Mouse (Mus musculus): ENCODE results near the gene Epb41l1. TPM values are rescaled to one million over a fixed set of nuclear protein-coding genes. Genes with fewer than 3 reads are reported as not detected.

Epb41l1 gene
- polyA plus RNA-seq, 1 experiment = 4.9 TPM

- WGBS = 29% methylated on average over 3 of the region's 3 CpGs
- no peaks in the 10 kb centered on the region for H3K36me3 ChIP-seq (ENCODE audit: control insufficient read depth, insufficient read depth, low read length)
- no peak overlapping the region for H3K4me3 ChIP-seq (ENCODE audit: control insufficient read depth, insufficient read depth, low read length)
- no peaks in the 10 kb centered on the region for H3K27me3 ChIP-seq (ENCODE audit: control insufficient read depth, insufficient read depth, low read length)
- H3K27ac ChIP-seq (ENCODE audit: control insufficient read depth, insufficient read depth, low read length) = no peak overlapping the region
- no peak for DNase-seq
- TF ChIP-seq POLR2A (IDR thresholded peaks at IDR 0.05; ENCODE audit: control insufficient read depth, extremely low read depth, insufficient read depth, low read length, poor library complexity) = no peak
- TF ChIP-seq CTCF (IDR thresholded peaks at IDR 0.05; ENCODE audit: borderline replicate concordance, control insufficient read depth, extremely low read depth, insufficient read depth, low read length, poor library complexity) = no peak
- H3K4me1 ChIP-seq (replicated peaks; ENCODE audit: control insufficient read depth, insufficient read depth, low read length) = no peaks in the 10 kb centered on the region
Measured at GRCm38 (mm10) chr2:156524078-156524477, 103.4 kb downstream of the Epb41l1 start.

- H3K27ac ChIP-seq (ENCODE audit: control insufficient read depth, insufficient read depth, low read length) = no peak overlapping the region
- no peaks in the 10 kb centered on the region for H3K27me3 ChIP-seq (ENCODE audit: control insufficient read depth, insufficient read depth, low read length)
- no peaks in the 10 kb centered on the region for H3K36me3 ChIP-seq (ENCODE audit: control insufficient read depth, insufficient read depth, low read length)
- WGBS = 57% methylated on average over 2 of the region's 2 CpGs
- no peak for TF ChIP-seq CTCF (IDR thresholded peaks at IDR 0.05; ENCODE audit: borderline replicate concordance, control insufficient read depth, extremely low read depth, insufficient read depth, low read length, poor library complexity)
- no peak for TF ChIP-seq POLR2A (IDR thresholded peaks at IDR 0.05; ENCODE audit: control insufficient read depth, extremely low read depth, insufficient read depth, low read length, poor library complexity)
- DNase-seq = no peak
- no peaks in the 10 kb centered on the region for H3K4me1 ChIP-seq (replicated peaks; ENCODE audit: control insufficient read depth, insufficient read depth, low read length)
- no peak overlapping the region for H3K4me3 ChIP-seq (ENCODE audit: control insufficient read depth, insufficient read depth, low read length)
Measured at GRCm38 (mm10) chr2:156529726-156530125, 109.0 kb downstream of the Epb41l1 start.

- no peaks in the 10 kb centered on the region for H3K27me3 ChIP-seq (ENCODE audit: control insufficient read depth, insufficient read depth, low read length)
- H3K4me3 ChIP-seq (ENCODE audit: control insufficient read depth, insufficient read depth, low read length) = no peak overlapping the region
- H3K4me1 ChIP-seq (replicated peaks; ENCODE audit: control insufficient read depth, insufficient read depth, low read length) = no peaks in the 10 kb centered on the region
- no peaks in the 10 kb centered on the region for H3K36me3 ChIP-seq (ENCODE audit: control insufficient read depth, insufficient read depth, low read length)
- TF ChIP-seq POLR2A (IDR thresholded peaks at IDR 0.05; ENCODE audit: control insufficient read depth, extremely low read depth, insufficient read depth, low read length, poor library complexity) (no peak), CTCF (IDR thresholded peaks at IDR 0.05; ENCODE audit: borderline replicate concordance, control insufficient read depth, extremely low read depth, insufficient read depth, low read length, poor library complexity) (no peak)
- DNase-seq = no peak
- no peak overlapping the region for H3K27ac ChIP-seq (ENCODE audit: control insufficient read depth, insufficient read depth, low read length)
- WGBS = 89% methylated on average over 2 of the region's 2 CpGs
Measured at GRCm38 (mm10) chr2:156533160-156533559, 112.5 kb downstream of the Epb41l1 start.

DNA sequence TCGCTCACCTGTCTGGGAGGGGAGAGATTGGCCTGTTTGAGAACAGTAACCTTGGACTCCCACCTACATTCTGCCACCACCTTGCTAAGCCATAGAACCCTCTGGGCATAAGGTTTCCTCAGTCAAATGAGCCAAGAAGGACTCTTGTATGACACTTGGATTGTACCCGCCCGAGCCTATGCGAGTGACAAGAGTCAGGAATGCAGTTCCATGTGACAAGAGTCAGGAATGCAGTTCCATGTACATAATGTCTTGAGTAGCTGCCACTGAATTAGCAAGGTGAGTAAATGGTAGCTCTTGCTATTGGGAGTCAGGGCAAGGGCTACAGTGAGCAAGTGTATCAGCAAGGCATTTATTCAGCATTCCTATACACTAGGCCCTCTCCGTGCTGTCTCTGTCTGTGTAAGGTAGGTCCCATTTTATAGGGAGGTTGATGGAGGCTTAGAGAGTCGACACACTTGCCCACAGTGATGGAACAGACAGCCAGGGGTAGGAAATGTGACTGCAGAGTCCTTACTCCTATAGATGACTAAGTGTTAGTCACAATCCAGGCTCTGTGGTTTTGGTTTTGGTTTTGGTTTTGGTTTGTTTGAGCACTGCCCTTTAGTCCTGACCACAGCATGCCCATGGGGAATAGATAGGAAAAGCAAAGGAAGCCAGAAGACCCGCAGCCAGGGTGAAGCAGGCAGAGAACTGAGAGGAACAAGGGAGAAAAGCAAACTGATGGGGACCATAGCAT, 118.3 kb downstream of the Epb41l1 start:
- WGBS = 71% methylated on average over 7 of the region's 7 CpGs
- no peak overlapping the region for H3K4me3 ChIP-seq (ENCODE audit: control insufficient read depth, insufficient read depth, low read length)
- no peak for TF ChIP-seq POLR2A (IDR thresholded peaks at IDR 0.05; ENCODE audit: control insufficient read depth, extremely low read depth, insufficient read depth, low read length, poor library complexity)
- no peak for TF ChIP-seq CTCF (IDR thresholded peaks at IDR 0.05; ENCODE audit: borderline replicate concordance, control insufficient read depth, extremely low read depth, insufficient read depth, low read length, poor library complexity)
- no peak overlapping the region for H3K27ac ChIP-seq (ENCODE audit: control insufficient read depth, insufficient read depth, low read length)
- no peaks in the 10 kb centered on the region for H3K4me1 ChIP-seq (replicated peaks; ENCODE audit: control insufficient read depth, insufficient read depth, low read length)
- no peak for DNase-seq
- no peaks in the 10 kb centered on the region for H3K27me3 ChIP-seq (ENCODE audit: control insufficient read depth, insufficient read depth, low read length)
- H3K36me3 ChIP-seq (ENCODE audit: control insufficient read depth, insufficient read depth, low read length) = no peaks in the 10 kb centered on the region

- Histone ChIP-seq H3K36me3 (ENCODE audit: control insufficient read depth, insufficient read depth, low read length) (no peaks in the 10 kb centered on the region), H3K4me1 (replicated peaks; ENCODE audit: control insufficient read depth, insufficient read depth, low read length) (no peaks in the 10 kb centered on the region), H3K27ac (ENCODE audit: control insufficient read depth, insufficient read depth, low read length) (no peak overlapping the region), H3K4me3 (ENCODE audit: control insufficient read depth, insufficient read depth, low read length) (no peak overlapping the region), H3K27me3 (ENCODE audit: control insufficient read depth, insufficient read depth, low read length) (no peaks in the 10 kb centered on the region)
- 97% methylated on average over 7 of the region's 7 CpGs for WGBS
- DNase-seq = no peak
- no peak for TF ChIP-seq CTCF (IDR thresholded peaks at IDR 0.05; ENCODE audit: borderline replicate concordance, control insufficient read depth, extremely low read depth, insufficient read depth, low read length, poor library complexity)
- TF ChIP-seq POLR2A (IDR thresholded peaks at IDR 0.05; ENCODE audit: control insufficient read depth, extremely low read depth, insufficient read depth, low read length, poor library complexity) = no peak
Measured at GRCm38 (mm10) chr2:156540991-156541390, 120.3 kb downstream of the Epb41l1 start.

DNA sequence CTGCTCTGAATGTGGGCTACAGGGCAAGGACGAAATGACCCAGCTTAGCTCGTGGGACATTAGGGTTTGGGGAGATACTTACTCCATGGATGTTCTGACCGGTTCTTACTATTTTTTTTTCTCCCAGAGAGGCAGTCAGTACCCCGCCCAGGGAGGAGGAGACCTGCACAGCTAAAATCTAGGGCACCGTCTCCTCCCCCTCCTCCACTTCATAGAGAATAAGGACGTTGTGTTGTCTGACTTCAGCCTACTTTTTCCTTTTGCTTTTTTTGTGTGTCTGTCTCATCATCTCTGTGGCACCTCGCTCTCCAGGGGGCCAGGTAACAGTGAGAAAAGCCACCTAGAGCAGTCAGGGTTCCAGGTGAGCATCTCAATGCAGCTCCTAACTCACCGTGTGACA, 121.7 kb downstream of the Epb41l1 start:
- H3K27ac ChIP-seq (ENCODE audit: control insufficient read depth, insufficient read depth, low read length) = no peak overlapping the region
- no peaks in the 10 kb centered on the region for H3K27me3 ChIP-seq (ENCODE audit: control insufficient read depth, insufficient read depth, low read length)
- no peak overlapping the region for H3K4me3 ChIP-seq (ENCODE audit: control insufficient read depth, insufficient read depth, low read length)
- H3K4me1 ChIP-seq (replicated peaks; ENCODE audit: control insufficient read depth, insufficient read depth, low read length) = peaks cover 4% of the 10 kb centered on the region
- WGBS = 85% methylated on average over 8 of the region's 8 CpGs
- H3K36me3 ChIP-seq (ENCODE audit: control insufficient read depth, insufficient read depth, low read length) = no peaks in the 10 kb centered on the region
- no peak for DNase-seq
- TF ChIP-seq CTCF (IDR thresholded peaks at IDR 0.05; ENCODE audit: borderline replicate concordance, control insufficient read depth, extremely low read depth, insufficient read depth, low read length, poor library complexity) = no peak
- no peak for TF ChIP-seq POLR2A (IDR thresholded peaks at IDR 0.05; ENCODE audit: control insufficient read depth, extremely low read depth, insufficient read depth, low read length, poor library complexity)
